Mouse (Mus musculus) embryonic fibroblast, embryonic 13.5 days (primary cell): Measurements from ENCODE around the gene Kcnt2.

Experiments used
- CTCF ChIP-seq: IDR thresholded peaks from 2 replicates; pipeline ENCODE4 v1.5.1; 2011; ENCODE audit warnings: mild to moderate bottlenecking, control low read depth, low read length, moderate library complexity, borderline replicate concordance; ENCODE audit not compliant: insufficient read depth
- POLR2A ChIP-seq: IDR thresholded peaks from 2 replicates; pipeline ENCODE4 v1.6.1; 2011; ENCODE audit warnings: low read depth, mild to moderate bottlenecking, control low read depth, low read length, moderate library complexity

DNA sequence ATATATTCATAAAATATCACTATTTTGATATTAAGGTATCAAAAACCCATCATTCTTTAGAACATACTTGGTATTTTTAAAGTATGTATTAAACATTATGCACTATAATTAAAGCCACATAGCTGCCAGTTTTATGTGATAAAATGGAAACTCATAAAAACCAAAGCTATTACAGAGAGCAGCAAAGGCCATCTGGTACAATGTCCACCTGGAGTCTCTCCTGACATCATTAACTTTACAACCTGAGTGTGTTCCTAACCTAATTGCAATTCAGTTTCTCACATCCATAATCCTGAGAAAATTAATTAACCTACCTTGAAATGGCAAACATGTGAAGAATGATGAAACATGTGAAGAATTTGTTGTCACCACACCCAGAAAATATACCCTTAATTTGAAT, 288.9 kb downstream of the Kcnt2 start:
- TF ChIP-seq CTCF: no peak
- no peak for TF ChIP-seq POLR2A
